Mouse (Mus musculus): ENCODE data around the gene Fryl. TPM values are rescaled to one million over a fixed set of nuclear protein-coding genes. Genes with fewer than 3 reads are reported as not detected.

Gene Fryl
- total and polyA plus RNA-seq, 2 experiments from 2014 or later: 17.7 to 53.6 TPM

- peaks cover 74% of the 10 kb centered on the region for H3K36me3 ChIP-seq (ENCODE audit: insufficient read depth)
- no peak overlapping the region for H3K4me3 ChIP-seq (ENCODE audit: low read depth, low read length)
- H3K4me2 ChIP-seq (ENCODE audit: low read depth): no peak overlapping the region
- H3K4me1 ChIP-seq (ENCODE audit: insufficient read depth): no peaks in the 10 kb centered on the region
- no peak for TF ChIP-seq CTCF (IDR thresholded peaks at IDR 0.05; ENCODE audit: low read depth)
- H3K27me3 ChIP-seq (ENCODE audit: insufficient read depth, low read length): no peaks in the 10 kb centered on the region
- no peaks in the 10 kb centered on the region for H3K9me3 ChIP-seq (ENCODE audit: low read length)
- H3K9ac ChIP-seq: no peak overlapping the region
- no peak overlapping the region for H3K27ac ChIP-seq (ENCODE audit: low read depth, low read length)
- no peak for ATAC-seq
- no peak for DNase-seq
- WGBS: 84% methylated on average over 8 of the region's 8 CpGs
Observed at GRCm38 (mm10) chr5:73092236-73092635, 164.2 kb downstream of the Fryl start.

GRCm38 (mm10) chr5:73089158-73089557, 167.3 kb downstream of the Fryl start:
- Histone ChIP-seq H3K4me3 (ENCODE audit: low read depth, low read length) (no peak overlapping the region), H3K27me3 (ENCODE audit: insufficient read depth, low read length) (no peaks in the 10 kb centered on the region), H3K4me2 (ENCODE audit: low read depth) (no peak overlapping the region), H3K9ac (no peak overlapping the region), H3K27ac (ENCODE audit: low read depth, low read length) (no peak overlapping the region), H3K36me3 (ENCODE audit: insufficient read depth) (peaks cover 70% of the 10 kb centered on the region), H3K9me3 (ENCODE audit: low read length) (no peaks in the 10 kb centered on the region), H3K4me1 (ENCODE audit: insufficient read depth) (no peaks in the 10 kb centered on the region)
- no peak for TF ChIP-seq CTCF (IDR thresholded peaks at IDR 0.05; ENCODE audit: low read depth)
- 95% methylated on average over 17 of the region's 17 CpGs for WGBS
- no peak for DNase-seq
- ATAC-seq: no peak

GRCm38 (mm10) chr5:73081496-73081895, 174.9 kb downstream of the Fryl start:
- H3K36me3 ChIP-seq (ENCODE audit: insufficient read depth): peaks cover 62% of the 10 kb centered on the region
- no peak overlapping the region for H3K27ac ChIP-seq (ENCODE audit: low read depth, low read length)
- H3K9me3 ChIP-seq (ENCODE audit: low read length): no peaks in the 10 kb centered on the region
- H3K9ac ChIP-seq: no peak overlapping the region
- no peak for DNase-seq
- TF ChIP-seq CTCF (IDR thresholded peaks at IDR 0.05; ENCODE audit: low read depth): no peak
- no peak for ATAC-seq
- no peaks in the 10 kb centered on the region for H3K4me1 ChIP-seq (ENCODE audit: insufficient read depth)
- no peak overlapping the region for H3K4me3 ChIP-seq (ENCODE audit: low read depth, low read length)
- no peak overlapping the region for H3K4me2 ChIP-seq (ENCODE audit: low read depth)
- 93% methylated on average over 5 of the region's 5 CpGs for WGBS
- H3K27me3 ChIP-seq (ENCODE audit: insufficient read depth, low read length): no peaks in the 10 kb centered on the region

GRCm38 (mm10) chr5:73079801-73080200, 176.6 kb downstream of the Fryl start:
- Histone ChIP-seq H3K27me3 (ENCODE audit: insufficient read depth, low read length) (no peaks in the 10 kb centered on the region), H3K4me1 (ENCODE audit: insufficient read depth) (no peaks in the 10 kb centered on the region), H3K27ac (ENCODE audit: low read depth, low read length) (no peak overlapping the region), H3K9me3 (ENCODE audit: low read length) (no peaks in the 10 kb centered on the region), H3K4me2 (ENCODE audit: low read depth) (no peak overlapping the region), H3K4me3 (ENCODE audit: low read depth, low read length) (no peak overlapping the region), H3K9ac (no peak overlapping the region), H3K36me3 (ENCODE audit: insufficient read depth) (peaks cover 70% of the 10 kb centered on the region)
- DNase-seq (no peak), ATAC-seq (no peak)
- WGBS: 83% methylated on average over 5 of the region's 5 CpGs
- TF ChIP-seq CTCF (IDR thresholded peaks at IDR 0.05; ENCODE audit: low read depth): no peak

- H3K36me3 ChIP-seq (ENCODE audit: insufficient read depth): peaks cover 81% of the 10 kb centered on the region
- no peak overlapping the region for H3K4me2 ChIP-seq (ENCODE audit: low read depth)
- H3K4me3 ChIP-seq (ENCODE audit: low read depth, low read length): no peak overlapping the region
- no peak overlapping the region for H3K27ac ChIP-seq (ENCODE audit: low read depth, low read length)
- H3K27me3 ChIP-seq (ENCODE audit: insufficient read depth, low read length): no peaks in the 10 kb centered on the region
- no peaks in the 10 kb centered on the region for H3K4me1 ChIP-seq (ENCODE audit: insufficient read depth)
- DNase-seq (peak; percentile 83), ATAC-seq (peak; percentile 76)
- 30% methylated on average over 15 of the region's 15 CpGs for WGBS
- TF ChIP-seq CTCF (IDR thresholded peaks at IDR 0.05; ENCODE audit: low read depth): peak; percentile 91
- H3K9me3 ChIP-seq (ENCODE audit: low read length): no peaks in the 10 kb centered on the region
- H3K9ac ChIP-seq: no peak overlapping the region
Observed at GRCm38 (mm10) chr5:73071319-73071718, 185.1 kb downstream of the Fryl start.

- no peaks in the 10 kb centered on the region for H3K27me3 ChIP-seq (ENCODE audit: insufficient read depth, low read length)
- peaks cover 70% of the 10 kb centered on the region for H3K36me3 ChIP-seq (ENCODE audit: insufficient read depth)
- WGBS: 58% methylated on average over 6 of the region's 6 CpGs
- no peak overlapping the region for H3K4me2 ChIP-seq (ENCODE audit: low read depth)
- no peaks in the 10 kb centered on the region for H3K9me3 ChIP-seq (ENCODE audit: low read length)
- no peak for DNase-seq
- no peak overlapping the region for H3K4me3 ChIP-seq (ENCODE audit: low read depth, low read length)
- H3K9ac ChIP-seq: no peak overlapping the region
- no peaks in the 10 kb centered on the region for H3K4me1 ChIP-seq (ENCODE audit: insufficient read depth)
- no peak overlapping the region for H3K27ac ChIP-seq (ENCODE audit: low read depth, low read length)
- ATAC-seq: no peak
- TF ChIP-seq CTCF (IDR thresholded peaks at IDR 0.05; ENCODE audit: low read depth): no peak
Observed at GRCm38 (mm10) chr5:73066946-73067345, 189.5 kb downstream of the Fryl start.

GRCm38 (mm10) chr5:73063768-73064669, 192.4 kb downstream of the Fryl start:
- Histone ChIP-seq H3K9me3 (ENCODE audit: low read length) (no peaks in the 10 kb centered on the region), H3K36me3 (ENCODE audit: insufficient read depth) (peaks cover 52% of the 10 kb centered on the region), H3K27me3 (ENCODE audit: insufficient read depth, low read length) (no peaks in the 10 kb centered on the region), H3K4me2 (ENCODE audit: low read depth) (no peak overlapping the region), H3K4me1 (ENCODE audit: insufficient read depth) (no peaks in the 10 kb centered on the region), H3K27ac (ENCODE audit: low read depth, low read length) (no peak overlapping the region), H3K9ac (no peak overlapping the region), H3K4me3 (ENCODE audit: low read depth, low read length) (no peak overlapping the region)
- DNase-seq (no peak), ATAC-seq (no peak)
- 89% methylated on average over 13 of the region's 13 CpGs for WGBS
- TF ChIP-seq CTCF (IDR thresholded peaks at IDR 0.05; ENCODE audit: low read depth): no peak
